Mouse (Mus musculus) intestine, postnatal 0 days (tissue): ENCODE data around the gene C8b. TPM values are rescaled to one million over a fixed set of nuclear protein-coding genes. Genes with fewer than 3 reads are reported as not detected.

Source experiments
- ATAC-seq: fragments of 200-750 bp; cut with Nextera tagmentation; 2 replicates; pipeline ENCODE4 v1.8.0; 2017; ENCODE audit warnings: mild to moderate bottlenecking, moderate TSS enrichment, moderate library complexity
- H3K27ac ChIP-seq: fragments of 300-500 bp; sonication (generic); 2 replicates; pipeline ENCODE4 v1.5.1; 2014; ENCODE audit warnings: mild to moderate bottlenecking, low read depth, low read length, moderate library complexity
- H3K27me3 ChIP-seq: fragments of 300-500 bp; sonication (generic); replicated peaks from 2 replicates; pipeline ENCODE4 v1.6.1; 2014; ENCODE audit warnings: low read length, mixed read lengths; ENCODE audit not compliant: control insufficient read depth, insufficient read depth
- H3K36me3 ChIP-seq: fragments of 300-500 bp; sonication (generic); 2 replicates; pipeline ENCODE4 v1.6.1; 2014; ENCODE audit warnings: mild to moderate bottlenecking, moderate library complexity; ENCODE audit not compliant: control insufficient read depth, insufficient read depth
- H3K4me1 ChIP-seq: fragments of 300-500 bp; sonication (generic); replicated peaks from 2 replicates; pipeline ENCODE4 v1.6.1; 2014; ENCODE audit warnings: antibody characterized with exemption, low read length, mixed read lengths; ENCODE audit not compliant: control insufficient read depth, insufficient read depth
- H3K4me2 ChIP-seq: fragments of 300-500 bp; sonication (generic); replicated peaks from 2 replicates; pipeline ENCODE4 v1.6.1; 2014; ENCODE audit warnings: low read depth, mild to moderate bottlenecking, moderate library complexity
- H3K4me3 ChIP-seq: fragments of 300-500 bp; sonication (generic); 2 replicates; pipeline ENCODE4 v1.5.1; 2014; ENCODE audit warnings: low read depth, low read length
- H3K9ac ChIP-seq: fragments of 300-500 bp; sonication (generic); 2 replicates; pipeline ENCODE4 v1.6.1; 2014; ENCODE audit warnings: mild to moderate bottlenecking, low read depth, low read length
- H3K9me3 ChIP-seq: fragments of 300-500 bp; sonication (generic); 2 replicates; pipeline ENCODE4 v1.6.1; 2016; ENCODE audit warnings: mixed run types; ENCODE audit not compliant: control insufficient read depth
- CTCF ChIP-seq: sonication (generic); IDR thresholded peaks from 2 replicates; pipeline ENCODE4 v1.5.1; 2016; ENCODE audit warnings: low read depth, mild to moderate bottlenecking, control low read depth, antibody characterized with exemption, moderate library complexity
- WGBS: fragments of 180-500 bp; shearing (Covaris S2); extraction: QIAGEN DNeasy Blood & Tissue Kit; methylation state at CpG from one replicate; pipeline ENCODE4 v1.1.7; 2014; 5-methylcytosine and 5-hydroxymethylcytosine counted together
- polyA plus RNA-seq: library from polyadenylated mRNA; unstranded; fragments of >200 nt; fragmentation: Nextera tagmentation; extraction: Ambion mirVana; gene quantifications from 2 replicates; pipeline ENCODE4 v1.2.1, GENCODE M21; 2015

Gene C8b
- polyA plus RNA-seq, 1 experiment from 2014 or later: 3.0 TPM

- ATAC-seq: no peak
- Histone ChIP-seq H3K4me1 (no peaks in the 10 kb centered on the region), H3K9ac (no peak overlapping the region), H3K9me3 (no peaks in the 10 kb centered on the region), H3K36me3 (no peaks in the 10 kb centered on the region), H3K27me3 (no peaks in the 10 kb centered on the region), H3K27ac (no peak overlapping the region), H3K4me2 (no peak overlapping the region), H3K4me3 (no peak overlapping the region)
- whole genome bisulfite sequencing: 93% methylated on average over 3 of the region's 3 CpGs
- TF ChIP-seq CTCF: no peak
Observed at GRCm38 (mm10) chr4:104801625-104802024, 35.5 kb downstream of the C8b start.

GRCm38 (mm10) chr4:104804100-104804499 lies 38.0 kb downstream of the C8b start:
- ATAC-seq: no peak
- no peaks in the 10 kb centered on the region for H3K36me3 ChIP-seq
- WGBS: 64% methylated on average over 4 of the region's 4 CpGs
- H3K4me2 ChIP-seq: no peak overlapping the region
- H3K27ac ChIP-seq: no peak overlapping the region
- no peaks in the 10 kb centered on the region for H3K27me3 ChIP-seq
- H3K9ac ChIP-seq: no peak overlapping the region
- no peak overlapping the region for H3K4me3 ChIP-seq
- no peaks in the 10 kb centered on the region for H3K9me3 ChIP-seq
- no peak for TF ChIP-seq CTCF
- H3K4me1 ChIP-seq: no peaks in the 10 kb centered on the region

DNA sequence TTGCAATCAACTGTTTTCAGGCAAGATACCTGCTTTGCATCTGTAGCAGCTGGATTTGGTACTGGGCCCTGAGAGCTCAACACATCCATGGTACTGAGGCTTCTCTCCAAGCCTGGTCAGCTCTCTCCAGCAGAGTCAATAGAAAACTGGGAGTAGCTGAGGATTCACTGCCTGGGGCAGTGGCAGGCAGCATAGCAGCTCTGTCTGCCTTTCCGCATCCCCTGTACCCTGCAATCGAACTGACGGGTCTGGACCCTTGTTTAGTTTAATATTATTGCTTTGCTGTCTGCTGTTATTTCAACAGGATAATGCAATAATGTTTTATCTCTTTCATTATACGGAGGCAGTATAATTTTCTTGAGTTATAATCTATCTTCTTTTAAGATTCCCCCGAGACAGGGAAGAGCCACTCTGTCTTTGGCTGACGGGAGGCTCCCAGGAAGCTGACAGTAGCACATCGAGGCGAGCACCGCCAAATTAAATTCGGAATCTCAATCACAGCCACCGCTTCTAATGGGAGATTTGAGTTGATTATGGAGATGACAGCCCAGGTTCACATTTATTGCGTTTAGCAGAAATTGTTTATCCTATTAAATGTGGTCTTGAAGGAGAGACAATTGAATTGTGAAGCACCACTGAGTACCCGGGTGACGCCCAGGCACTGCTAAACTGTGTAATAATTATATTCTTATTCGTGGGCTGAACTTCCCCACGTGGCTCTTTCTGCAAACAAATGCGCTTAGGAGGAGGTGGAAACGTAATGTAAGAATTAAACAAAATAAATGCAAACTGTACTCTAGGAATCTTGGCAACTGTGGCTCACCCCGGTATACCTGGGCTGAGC lies 39.5 kb downstream of the C8b start:
- Histone ChIP-seq H3K4me2 (no peak overlapping the region), H3K4me1 (no peaks in the 10 kb centered on the region), H3K4me3 (no peak overlapping the region), H3K36me3 (no peaks in the 10 kb centered on the region), H3K9me3 (no peaks in the 10 kb centered on the region), H3K9ac (no peak overlapping the region), H3K27me3 (no peaks in the 10 kb centered on the region), H3K27ac (no peak overlapping the region)
- WGBS: 79% methylated on average over 19 of the region's 19 CpGs
- TF ChIP-seq CTCF: no peak
- ATAC-seq: no peak

DNA sequence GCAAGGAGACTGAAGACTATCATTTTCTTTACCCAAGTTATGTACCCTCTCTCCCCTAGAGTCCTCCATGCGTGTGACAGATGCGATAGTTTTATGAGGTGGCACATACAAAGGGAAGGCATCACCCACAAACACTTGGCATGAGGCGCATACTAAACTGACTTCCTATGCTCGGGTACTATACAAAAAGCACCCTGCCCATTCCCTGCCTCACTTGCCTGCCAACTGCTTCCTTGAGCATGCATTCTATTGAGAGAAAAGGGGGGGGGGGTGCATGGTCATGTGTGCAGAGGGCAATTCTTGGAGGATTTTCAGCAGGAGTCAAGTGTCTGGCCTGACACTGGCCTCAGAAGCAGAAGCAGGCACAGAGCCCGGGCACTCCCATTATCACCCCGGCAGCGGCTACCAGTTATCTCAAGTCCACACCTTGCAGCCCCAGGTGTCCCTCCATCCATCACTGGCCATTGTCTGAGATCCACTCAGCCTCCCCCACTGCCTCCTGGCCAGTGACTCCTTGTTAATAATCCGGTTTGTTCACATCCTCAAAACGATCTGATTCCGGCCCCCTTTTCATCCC lies 44.7 kb downstream of the C8b start:
- Histone ChIP-seq H3K27me3 (no peaks in the 10 kb centered on the region), H3K4me1 (no peaks in the 10 kb centered on the region), H3K9ac (no peak overlapping the region), H3K27ac (no peak overlapping the region), H3K36me3 (no peaks in the 10 kb centered on the region), H3K4me3 (no peak overlapping the region), H3K4me2 (no peak overlapping the region), H3K9me3 (no peaks in the 10 kb centered on the region)
- no peak for TF ChIP-seq CTCF
- no peak for ATAC-seq
- WGBS: 65% methylated on average over 10 of the region's 10 CpGs

DNA sequence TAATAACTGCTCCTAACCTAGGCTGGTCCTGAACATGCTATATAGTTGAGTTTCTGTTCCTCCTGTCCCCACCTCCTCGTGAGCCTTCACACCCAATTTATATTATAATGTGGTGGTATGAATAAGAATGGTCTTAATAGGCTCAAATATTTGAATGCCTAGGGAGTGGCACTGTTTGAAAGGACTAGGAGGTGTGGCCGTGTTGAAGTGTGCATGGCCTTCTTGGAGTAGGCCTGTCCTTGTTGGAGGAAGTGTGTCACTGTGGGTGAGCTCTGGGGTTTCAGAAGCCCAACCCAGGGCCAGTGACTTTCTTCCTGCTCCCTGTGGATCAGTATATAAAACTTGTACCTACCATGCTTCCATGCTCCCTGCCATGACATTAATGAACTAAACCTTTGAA lies 47.5 kb downstream of the C8b start:
- no peak overlapping the region for H3K4me2 ChIP-seq
- H3K9me3 ChIP-seq: no peaks in the 10 kb centered on the region
- H3K9ac ChIP-seq: no peak overlapping the region
- TF ChIP-seq CTCF: no peak
- H3K4me1 ChIP-seq: no peaks in the 10 kb centered on the region
- H3K4me3 ChIP-seq: no peak overlapping the region
- H3K27ac ChIP-seq: no peak overlapping the region
- no peak for ATAC-seq
- WGBS: 75% methylated on average over 2 of the region's 2 CpGs
- no peaks in the 10 kb centered on the region for H3K36me3 ChIP-seq
- no peaks in the 10 kb centered on the region for H3K27me3 ChIP-seq

- Histone ChIP-seq H3K27ac (no peak overlapping the region), H3K4me3 (no peak overlapping the region), H3K4me1 (no peaks in the 10 kb centered on the region), H3K27me3 (no peaks in the 10 kb centered on the region), H3K36me3 (no peaks in the 10 kb centered on the region), H3K4me2 (no peak overlapping the region), H3K9ac (no peak overlapping the region), H3K9me3 (no peaks in the 10 kb centered on the region)
- ATAC-seq: peak; percentile 74
- no peak for TF ChIP-seq CTCF
- 80% methylated on average over 4 of the region's 4 CpGs for WGBS
Observed at GRCm38 (mm10) chr4:104816519-104817232, 50.6 kb downstream of the C8b start.
